Mouse (Mus musculus) bone marrow macrophage, adult 2 months (primary cell): ENCODE data around the gene Rasgrp1.

ENCODE experiments used
- CTCF ChIP-seq: IDR thresholded peaks from 2 replicates; pipeline ENCODE4 v1.5.1; 2012; ENCODE audit warnings: low read depth, mild to moderate bottlenecking, low read length, moderate library complexity
- POLR2A ChIP-seq: IDR thresholded peaks from 2 replicates; pipeline ENCODE4 v1.6.1; 2012; ENCODE audit warnings: mild to moderate bottlenecking, low read depth, low read length, borderline replicate concordance

- TF ChIP-seq CTCF (no peak), POLR2A (no peak)
Measured at GRCm38 (mm10) chr2:117342547-117343239, at the start of gene Rasgrp1.
